Mouse (Mus musculus): ENCODE measurements at regions not wholly inside any gene's neighbourhood (a gene's known extent, or its start where the extent isn't known, plus 50 kb on each side); places are given as distances from the start of the nearest gene placed in this dataset.

DNA sequence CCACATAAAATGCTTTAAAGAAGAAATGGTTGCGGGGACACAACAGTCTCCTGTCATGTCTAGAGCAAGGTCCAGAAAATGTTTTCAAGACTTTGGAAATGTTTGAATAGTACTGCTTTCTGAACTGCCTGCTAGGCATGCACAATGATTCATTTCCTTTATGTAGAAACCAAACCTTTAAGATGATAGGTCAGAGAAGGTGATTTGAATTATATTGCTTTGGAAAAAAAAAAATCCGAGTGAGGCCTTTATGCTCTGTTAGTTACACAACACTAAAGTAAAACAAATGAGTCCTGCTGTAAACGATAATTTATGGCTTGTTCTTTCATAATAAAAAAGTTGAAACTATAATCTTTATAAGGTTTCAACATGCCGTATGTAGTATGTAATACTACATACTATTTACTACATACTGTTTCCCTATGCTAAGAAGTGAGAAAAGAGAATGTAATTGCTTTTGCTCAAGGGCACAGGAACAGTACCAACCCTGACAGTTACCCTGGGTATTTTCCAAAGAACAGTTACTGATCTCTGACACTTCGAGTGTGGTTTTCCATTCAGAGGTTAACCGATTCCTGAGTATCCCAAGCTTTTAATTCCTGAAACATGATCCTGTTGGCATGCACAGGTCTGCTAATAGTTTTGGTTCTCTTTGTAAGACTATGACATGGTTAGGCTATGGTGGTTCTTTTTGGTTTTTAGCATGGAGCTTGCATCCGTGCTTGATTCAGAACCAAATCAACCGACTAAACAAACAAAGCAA, 53.9 kb upstream of the Hmgcll1 start:
- TF ChIP-seq CTCF (IDR thresholded peaks at IDR 0.05; ENCODE audit: insufficient read depth, low read length) (no peak), POLR2A (IDR thresholded peaks at IDR 0.05; ENCODE audit: borderline replicate concordance, extremely low read depth, low read depth, low read length) (no peak)
